Mouse (Mus musculus) ES-Bruce4 (cell line): ENCODE measurements around the gene Ptpn14. TPM values are rescaled to one million over a fixed set of nuclear protein-coding genes. Genes with fewer than 3 reads are reported as not detected.

Experiments
- H3K27ac ChIP-seq: 2 replicates; pipeline ENCODE4 v1.5.1; 2012; ENCODE audit warnings: low read length, inconsistent platforms; ENCODE audit not compliant: insufficient read depth
- H3K27me3 ChIP-seq: 2 replicates; pipeline ENCODE4 v1.6.1; 2012; ENCODE audit warnings: mild to moderate bottlenecking, low read length, inconsistent platforms; ENCODE audit not compliant: control insufficient read depth, poor library complexity, insufficient read depth, severe bottlenecking
- H3K36me3 ChIP-seq: 2 replicates; pipeline ENCODE4 v1.6.1; 2012; ENCODE audit warnings: inconsistent platforms, mild to moderate bottlenecking, low read length, moderate library complexity; ENCODE audit not compliant: control insufficient read depth, poor library complexity, insufficient read depth, severe bottlenecking
- H3K4me1 ChIP-seq: one replicate; pipeline ENCODE4 v1.8.1; 2011; ENCODE audit warnings: low read length; ENCODE audit not compliant: control insufficient read depth, insufficient read depth
- H3K4me3 ChIP-seq: 2 replicates; pipeline ENCODE4 v1.5.1; 2011; ENCODE audit warnings: low read depth, mild to moderate bottlenecking, low read length
- H3K9ac ChIP-seq: 2 replicates; pipeline ENCODE4 v1.6.1; 2012; ENCODE audit warnings: low read depth, mild to moderate bottlenecking, inconsistent platforms; ENCODE audit not compliant: poor library complexity, severe bottlenecking
- H3K9me3 ChIP-seq: replicated peaks from 2 replicates; pipeline ENCODE4 v1.6.1; 2012; ENCODE audit warnings: mild to moderate bottlenecking, low read length, inconsistent platforms; ENCODE audit not compliant: control insufficient read depth, poor library complexity, insufficient read depth, severe bottlenecking
- CTCF ChIP-seq: IDR thresholded peaks from one replicate; pipeline ENCODE4 v1.8.1; 2011; ENCODE audit warnings: low read depth, low read length
- EP300 ChIP-seq: IDR thresholded peaks from 2 replicates; pipeline ENCODE4 v1.6.1; 2011; ENCODE audit warnings: low read depth, low read length; ENCODE audit not compliant: insufficient read depth
- POLR2A ChIP-seq: IDR thresholded peaks from one replicate; pipeline ENCODE4 v1.8.1; 2011; ENCODE audit warnings: low read length; ENCODE audit not compliant: insufficient read depth
- polyA plus RNA-seq: library from polyadenylated mRNA; stranded (reverse); fragments of >200 nt; gene quantifications from 2 replicates; pipeline ENCODE4 v1.2.4, GENCODE M21; 2011; ENCODE audit warnings: low read depth; ENCODE audit not compliant: missing spikeins, insufficient read depth, insufficient read length

Ptpn14 gene
- polyA plus RNA-seq, 1 experiment: 141 TPM

GRCm38 (mm10) chr1:189846319-189846718, 118.3 kb downstream of the Ptpn14 start:
- Histone ChIP-seq H3K27me3 (no peaks in the 10 kb centered on the region), H3K36me3 (peaks cover 6% of the 10 kb centered on the region), H3K4me3 (no peak overlapping the region), H3K4me1 (peaks cover 4% of the 10 kb centered on the region), H3K27ac (peak overlapping the region; percentile 11; the same call in 1 of the 2 replicates), H3K9me3 (no peaks in the 10 kb centered on the region), H3K9ac (no peak overlapping the region)
- no peak for TF ChIP-seq POLR2A
- no peak for TF ChIP-seq CTCF
- TF ChIP-seq EP300: no peak

- H3K27me3 ChIP-seq: no peaks in the 10 kb centered on the region
- peaks cover 4% of the 10 kb centered on the region for H3K4me1 ChIP-seq
- H3K9ac ChIP-seq: no peak overlapping the region
- H3K27ac ChIP-seq: peak overlapping the region; percentile 13; the same call in 1 of the 2 replicates
- H3K36me3 ChIP-seq: peaks cover 7% of the 10 kb centered on the region
- H3K9me3 ChIP-seq: no peaks in the 10 kb centered on the region
- no peak for TF ChIP-seq POLR2A
- TF ChIP-seq EP300: no peak
- TF ChIP-seq CTCF: no peak
- no peak overlapping the region for H3K4me3 ChIP-seq
Observed at GRCm38 (mm10) chr1:189849550-189849949, 121.5 kb downstream of the Ptpn14 start.

DNA sequence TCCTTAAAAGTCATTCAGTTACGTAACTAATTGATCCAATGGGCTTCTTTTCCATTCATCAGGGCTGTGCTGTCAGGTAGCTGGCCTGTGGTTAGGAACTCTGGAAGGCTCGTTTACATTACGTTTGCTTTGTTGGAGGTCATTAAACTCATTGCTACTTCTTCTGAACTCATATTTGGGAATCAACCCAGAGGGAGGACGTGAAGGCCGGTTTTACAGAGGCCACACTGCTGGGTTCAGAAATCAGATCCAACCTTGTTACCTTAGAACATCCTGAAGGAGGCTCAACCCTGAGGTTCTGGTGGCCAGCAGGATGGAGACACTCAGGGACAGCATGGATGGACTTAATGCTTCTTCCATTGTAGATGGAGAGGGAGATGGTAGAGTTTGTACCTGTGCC, 124.0 kb downstream of the Ptpn14 start:
- Histone ChIP-seq H3K4me3 (no peak overlapping the region), H3K9me3 (no peaks in the 10 kb centered on the region), H3K9ac (no peak overlapping the region), H3K36me3 (peaks cover 7% of the 10 kb centered on the region), H3K27me3 (no peaks in the 10 kb centered on the region), H3K27ac (no peak overlapping the region), H3K4me1 (peaks cover 3% of the 10 kb centered on the region)
- TF ChIP-seq EP300 (no peak), POLR2A (no peak), CTCF (no peak)

GRCm38 (mm10) chr1:189852456-189852855, 124.4 kb downstream of the Ptpn14 start:
- Histone ChIP-seq H3K27ac (no peak overlapping the region), H3K27me3 (no peaks in the 10 kb centered on the region), H3K9me3 (no peaks in the 10 kb centered on the region), H3K9ac (no peak overlapping the region), H3K4me1 (peaks cover 3% of the 10 kb centered on the region), H3K4me3 (no peak overlapping the region), H3K36me3 (peaks cover 7% of the 10 kb centered on the region)
- TF ChIP-seq CTCF: no peak
- no peak for TF ChIP-seq EP300
- no peak for TF ChIP-seq POLR2A

- Histone ChIP-seq H3K4me3 (no peak overlapping the region), H3K4me1 (peaks cover 3% of the 10 kb centered on the region), H3K36me3 (peaks cover 7% of the 10 kb centered on the region), H3K27ac (no peak overlapping the region), H3K9me3 (no peaks in the 10 kb centered on the region), H3K27me3 (no peaks in the 10 kb centered on the region), H3K9ac (no peak overlapping the region)
- TF ChIP-seq POLR2A (no peak), EP300 (no peak), CTCF (no peak)
Observed at GRCm38 (mm10) chr1:189854646-189855045, 126.6 kb downstream of the Ptpn14 start.

DNA sequence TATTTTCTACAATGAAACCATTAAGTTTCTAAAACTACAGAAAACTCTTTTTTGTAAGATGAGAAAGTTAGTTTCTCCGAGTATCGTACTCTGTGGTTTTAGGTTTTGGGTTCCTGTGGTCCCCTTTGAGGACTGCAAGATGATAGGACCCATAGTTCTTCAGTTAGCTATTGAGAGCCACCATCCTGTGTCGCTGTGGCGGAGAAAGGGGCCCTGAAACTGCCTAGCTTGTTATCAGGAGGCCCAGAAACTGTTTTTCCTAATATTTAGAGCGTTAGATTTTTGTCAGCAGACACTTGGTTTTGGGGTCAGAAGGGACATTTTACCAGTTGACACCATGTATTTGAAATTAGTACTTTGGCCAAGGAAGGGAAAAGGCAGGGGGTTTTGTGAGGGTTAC, 127.7 kb downstream of the Ptpn14 start:
- no peak overlapping the region for H3K9ac ChIP-seq
- no peak overlapping the region for H3K4me3 ChIP-seq
- no peaks in the 10 kb centered on the region for H3K4me1 ChIP-seq
- H3K36me3 ChIP-seq: peaks cover 3% of the 10 kb centered on the region; the same call in 1 of the 2 replicates
- H3K27ac ChIP-seq: no peak overlapping the region
- H3K27me3 ChIP-seq: no peaks in the 10 kb centered on the region
- TF ChIP-seq CTCF (no peak), POLR2A (no peak), EP300 (no peak)
- no peaks in the 10 kb centered on the region for H3K9me3 ChIP-seq
